Mouse (Mus musculus) hindlimb bud, embryonic 11.5 days (tissue): ENCODE data around the gene Mgat5b.
A peak's percentile ranks its signal among the peaks of the same experiment; 100 is the strongest.
"Not testable (repeated sequence)": the region's sequence is repeated elsewhere in the genome, so short reads cannot be mapped to it uniquely, and the experiment has no call there.

Experiments
- DNase-seq: peaks from one replicate; pipeline ENCODE4 v3.0.0-alpha.2; 2012; ENCODE audit warnings: low read depth, low spot score; ENCODE audit errors: extremely low spot score

The Mgat5b gene

GRCm38 (mm10) chr11:116918323-116919185 lies at the start of gene Mgat5b:
Gene Mgat5b, plus strand, starts transcription at chr11:116918863.
- peak; percentile 61 for DNase-seq

GRCm38 (mm10) chr11:116869223-116869622 lies 49.4 kb upstream of the Mgat5b start:
- DNase-seq, result no peak

- DNase-seq, result no peak
Measured at GRCm38 (mm10) chr11:116869641-116870040, 49.0 kb upstream of the Mgat5b start.

GRCm38 (mm10) chr11:116871538-116871937 lies 47.1 kb upstream of the Mgat5b start:
- DNase-seq, result no peak

GRCm38 (mm10) chr11:116873987-116874386 lies 44.7 kb upstream of the Mgat5b start:
- DNase-seq, result no peak

- DNase-seq, result no peak
Measured at GRCm38 (mm10) chr11:116878454-116878853, 40.2 kb upstream of the Mgat5b start.

- no peak for DNase-seq
Measured at GRCm38 (mm10) chr11:116880839-116881238, 37.8 kb upstream of the Mgat5b start.

- DNase-seq, result no peak
Measured at GRCm38 (mm10) chr11:116881440-116881839, 37.2 kb upstream of the Mgat5b start.

GRCm38 (mm10) chr11:116882446-116882845 lies 36.2 kb upstream of the Mgat5b start:
- no peak for DNase-seq

GRCm38 (mm10) chr11:116884061-116884460 lies 34.6 kb upstream of the Mgat5b start:
- DNase-seq, result no peak

GRCm38 (mm10) chr11:116885275-116886151 lies 33.1 kb upstream of the Mgat5b start:
- DNase-seq, result peak; percentile 77

GRCm38 (mm10) chr11:116887136-116887535 lies 31.5 kb upstream of the Mgat5b start:
- DNase-seq, result no peak

- no peak for DNase-seq
Measured at GRCm38 (mm10) chr11:116893532-116894442, 24.9 kb upstream of the Mgat5b start.

GRCm38 (mm10) chr11:116895402-116895801 lies 23.3 kb upstream of the Mgat5b start:
- no peak for DNase-seq

GRCm38 (mm10) chr11:116899247-116899646 lies 19.4 kb upstream of the Mgat5b start:
- no peak for DNase-seq

- not testable (repeated sequence) for DNase-seq
Measured at GRCm38 (mm10) chr11:116902588-116902987, 16.1 kb upstream of the Mgat5b start.

- no peak for DNase-seq
Measured at GRCm38 (mm10) chr11:116905741-116906456, 12.8 kb upstream of the Mgat5b start.

- DNase-seq, result no peak
Measured at GRCm38 (mm10) chr11:116913573-116913972, 5.1 kb upstream of the Mgat5b start.

- DNase-seq, result no peak
Measured at GRCm38 (mm10) chr11:116914267-116914885, 4.3 kb upstream of the Mgat5b start.

- no peak for DNase-seq
Measured at GRCm38 (mm10) chr11:116915241-116915640, 3.4 kb upstream of the Mgat5b start.
